Mouse (Mus musculus) midbrain, embryonic 14.5 days (tissue): ENCODE data around the gene Smchd1. TPM values are rescaled to one million over a fixed set of nuclear protein-coding genes. Genes with fewer than 3 reads are reported as not detected.
"Not testable (repeated sequence)": the region's sequence is repeated elsewhere in the genome, so short reads cannot be mapped to it uniquely, and the experiment has no call there.

Source experiments
- ATAC-seq: fragments of 200-750 bp; cut with Nextera tagmentation; 2 replicates; pipeline ENCODE4 v1.8.0; 2017; ENCODE audit warnings: moderate number of reproducible peaks, moderate library complexity; ENCODE audit not compliant: low FRiP score, low TSS enrichment
- DNase-seq: peaks from one replicate; pipeline ENCODE4 v3.0.0-alpha.2; 2015
- H3K27ac ChIP-seq: fragments of 300-500 bp; sonication (generic); replicated peaks from 2 replicates; pipeline ENCODE4 v1.5.1; 2014; ENCODE audit warnings: mild to moderate bottlenecking, low read depth, low read length, moderate library complexity
- H3K27me3 ChIP-seq: fragments of 300-500 bp; sonication (generic); 2 replicates; pipeline ENCODE4 v1.6.1; 2014; ENCODE audit warnings: low read length, control low read depth, mixed read lengths; ENCODE audit not compliant: control insufficient read depth, insufficient read depth
- H3K36me3 ChIP-seq: fragments of 300-500 bp; sonication (generic); 2 replicates; pipeline ENCODE4 v1.6.1; 2014; ENCODE audit warnings: low read length, control low read depth; ENCODE audit not compliant: control insufficient read depth, insufficient read depth
- H3K4me1 ChIP-seq: fragments of 300-500 bp; sonication (generic); 2 replicates; pipeline ENCODE4 v1.6.1; 2014; ENCODE audit warnings: mild to moderate bottlenecking, antibody characterized with exemption, low read length, control low read depth; ENCODE audit not compliant: control insufficient read depth, insufficient read depth
- H3K4me2 ChIP-seq: fragments of 300-500 bp; sonication (generic); 2 replicates; pipeline ENCODE4 v1.6.1; 2014; ENCODE audit warnings: mild to moderate bottlenecking, low read length, moderate library complexity
- H3K4me3 ChIP-seq: fragments of 300-500 bp; sonication (generic); replicated peaks from 2 replicates; pipeline ENCODE4 v1.5.1; 2014; ENCODE audit warnings: low read depth, low read length
- H3K9ac ChIP-seq: fragments of 300-500 bp; sonication (generic); replicated peaks from 2 replicates; pipeline ENCODE4 v1.6.1; 2014; ENCODE audit warnings: mild to moderate bottlenecking, low read length, moderate library complexity
- H3K9me3 ChIP-seq: fragments of 300-500 bp; sonication (generic); 2 replicates; pipeline ENCODE4 v1.6.1; 2016; ENCODE audit warnings: low read length, control low read depth, mixed read lengths; ENCODE audit not compliant: control insufficient read depth
- WGBS: fragments of 180-500 bp; shearing (Covaris S2); extraction: QIAGEN DNeasy Blood & Tissue Kit; methylation state at CpG from one replicate; pipeline ENCODE4 v1.1.7; 2014; 5-methylcytosine and 5-hydroxymethylcytosine counted together
- polyA plus RNA-seq: library from polyadenylated mRNA; unstranded; fragments of >200 nt; fragmentation: Nextera tagmentation; extraction: Ambion mirVana; gene quantifications from 2 replicates; pipeline ENCODE4 v1.2.1, GENCODE M21; 2014

Smchd1 gene
- polyA plus RNA-seq, 1 experiment from 2014 or later, result 73.3 TPM

DNA sequence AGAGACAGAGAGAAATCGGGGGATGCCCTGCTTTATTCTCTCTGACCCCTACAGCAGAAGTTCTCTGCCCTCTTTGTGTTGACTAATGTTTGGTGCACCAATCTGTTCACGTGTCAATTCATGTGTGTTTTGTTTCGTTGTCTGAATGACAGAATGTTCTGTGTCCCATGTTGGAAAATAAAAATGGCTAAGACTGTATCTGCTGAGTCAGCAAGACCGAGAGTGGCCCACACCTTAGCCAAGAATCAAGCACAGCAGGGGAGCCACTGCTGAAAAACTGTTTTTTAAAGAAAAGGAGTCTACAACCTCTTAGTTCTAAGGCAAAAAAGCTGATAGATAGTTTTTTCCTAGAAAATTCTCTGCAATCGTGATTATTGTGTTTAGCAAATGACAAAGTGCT, 55.7 kb downstream of the Smchd1 start:
- not testable (repeated sequence) for H3K9ac ChIP-seq, DNase-seq, H3K9me3 ChIP-seq, H3K27ac ChIP-seq, ATAC-seq, H3K4me3 ChIP-seq, H3K4me2 ChIP-seq, H3K27me3 ChIP-seq, H3K4me1 ChIP-seq
- H3K36me3 ChIP-seq, result peaks cover 27% of the 10 kb centered on the region
- 87% methylated on average over 5 of the region's 5 CpGs for WGBS

DNA sequence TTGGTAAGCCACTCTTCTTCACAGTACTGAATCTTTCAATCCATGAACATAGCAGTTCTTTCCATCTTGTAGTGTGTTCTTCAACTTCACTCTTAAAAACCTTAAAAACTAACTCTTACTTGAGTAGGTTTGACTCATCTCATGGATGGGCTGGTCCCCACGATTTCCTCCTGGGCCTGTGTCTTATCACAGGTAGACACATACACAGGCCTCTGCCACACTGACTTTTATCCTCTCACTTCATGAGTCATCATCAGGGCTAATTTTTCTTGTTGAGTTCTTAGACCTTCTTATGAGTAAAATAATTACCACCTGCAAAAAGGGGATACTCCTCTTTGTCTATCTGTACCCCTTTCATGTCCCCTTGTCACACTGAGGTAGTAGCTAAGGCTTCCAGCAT, 58.1 kb downstream of the Smchd1 start:
- ATAC-seq, result no peak
- H3K27me3 ChIP-seq, result no peaks in the 10 kb centered on the region
- H3K9me3 ChIP-seq, result peaks cover 4% of the 10 kb centered on the region; the same call in 1 of the 2 replicates
- no peak overlapping the region for H3K27ac ChIP-seq
- H3K36me3 ChIP-seq, result peaks cover 22% of the 10 kb centered on the region; the same call in 1 of the 2 replicates
- no peak overlapping the region for H3K4me2 ChIP-seq
- 97% methylated on average over 1 of the region's 1 CpGs for WGBS
- H3K4me1 ChIP-seq, result no peaks in the 10 kb centered on the region
- DNase-seq, result no peak
- H3K9ac ChIP-seq, result no peak overlapping the region
- H3K4me3 ChIP-seq, result no peak overlapping the region

DNA sequence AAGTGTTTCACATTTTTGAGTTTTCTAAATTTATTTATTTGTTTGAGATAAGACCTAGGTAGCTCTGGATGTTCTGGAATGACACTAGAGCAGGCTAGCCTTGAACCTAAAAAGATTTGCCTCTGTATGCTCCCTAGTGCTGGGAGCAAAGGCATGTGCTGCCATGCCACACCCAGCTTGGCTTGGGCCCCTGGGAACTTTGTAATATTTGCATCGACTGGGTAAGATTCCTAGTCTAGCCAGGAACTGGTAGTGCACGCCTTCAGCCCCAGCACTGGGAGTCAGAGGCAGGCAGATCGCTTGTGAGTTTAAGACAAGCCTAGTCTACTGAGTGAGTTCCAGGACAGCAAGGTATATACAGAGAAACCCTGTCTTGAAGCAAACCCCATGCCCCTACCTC, 87.7 kb downstream of the Smchd1 start:
- no peaks in the 10 kb centered on the region for H3K4me1 ChIP-seq
- H3K27ac ChIP-seq, result no peak overlapping the region
- no peak overlapping the region for H3K4me3 ChIP-seq
- 90% methylated on average over 3 of the region's 3 CpGs for WGBS
- DNase-seq (no peak), ATAC-seq (no peak)
- no peak overlapping the region for H3K4me2 ChIP-seq
- no peaks in the 10 kb centered on the region for H3K27me3 ChIP-seq
- H3K9me3 ChIP-seq, result no peaks in the 10 kb centered on the region
- H3K9ac ChIP-seq, result no peak overlapping the region
- H3K36me3 ChIP-seq, result peaks cover 38% of the 10 kb centered on the region

DNA sequence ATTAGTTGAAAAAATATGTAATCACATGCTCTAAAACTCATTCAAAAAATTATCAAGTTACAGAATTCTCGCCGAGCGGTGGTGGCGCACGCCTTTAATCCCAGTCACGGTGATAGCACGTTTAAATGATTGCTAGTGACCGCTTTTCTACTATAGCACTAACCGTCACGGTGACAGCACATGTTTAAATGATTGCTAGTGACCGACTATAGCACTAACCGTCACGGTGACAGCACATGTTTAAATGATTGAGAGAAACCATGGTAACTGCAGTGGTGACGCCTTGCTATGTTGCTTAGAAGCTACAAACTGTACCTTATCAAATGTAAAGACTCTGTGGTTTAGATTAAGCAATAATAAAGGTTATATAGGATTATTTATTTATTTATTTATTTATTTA, 94.8 kb downstream of the Smchd1 start:
- DNase-seq (peak; percentile 43), ATAC-seq (peak; percentile 71)
- no peaks in the 10 kb centered on the region for H3K9me3 ChIP-seq
- no peaks in the 10 kb centered on the region for H3K4me1 ChIP-seq
- H3K27me3 ChIP-seq, result no peaks in the 10 kb centered on the region
- H3K27ac ChIP-seq, result no peak overlapping the region
- no peak overlapping the region for H3K4me3 ChIP-seq
- H3K4me2 ChIP-seq, result no peak overlapping the region
- peaks cover 25% of the 10 kb centered on the region for H3K36me3 ChIP-seq
- 53% methylated on average over 14 of the region's 14 CpGs for WGBS
- H3K9ac ChIP-seq, result no peak overlapping the region

DNA sequence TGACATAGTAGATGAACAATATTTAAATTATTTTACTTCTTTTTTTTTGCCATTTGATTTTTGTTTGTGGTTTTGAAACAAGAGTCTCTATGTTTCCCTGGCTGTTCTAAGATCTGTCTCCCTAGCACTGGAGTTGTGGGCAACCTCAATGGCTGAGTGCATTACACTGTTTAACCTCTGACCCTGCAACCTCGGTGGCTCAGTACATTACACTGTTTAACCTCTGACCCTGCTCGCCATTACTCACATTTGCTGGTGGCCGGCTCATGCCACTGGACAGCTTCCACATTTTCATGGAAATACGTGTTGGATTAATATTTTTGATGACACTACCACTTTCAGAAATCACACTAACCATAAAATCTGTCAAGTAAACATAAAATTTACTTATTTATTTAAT, 97.2 kb downstream of the Smchd1 start:
- ATAC-seq, result no peak
- Histone ChIP-seq H3K4me2 (no peak overlapping the region), H3K4me1 (no peaks in the 10 kb centered on the region), H3K9ac (no peak overlapping the region), H3K4me3 (no peak overlapping the region), H3K36me3 (peaks cover 25% of the 10 kb centered on the region), H3K27me3 (no peaks in the 10 kb centered on the region), H3K27ac (no peak overlapping the region), H3K9me3 (no peaks in the 10 kb centered on the region)
- 82% methylated on average over 4 of the region's 4 CpGs for WGBS
- DNase-seq, result no peak

DNA sequence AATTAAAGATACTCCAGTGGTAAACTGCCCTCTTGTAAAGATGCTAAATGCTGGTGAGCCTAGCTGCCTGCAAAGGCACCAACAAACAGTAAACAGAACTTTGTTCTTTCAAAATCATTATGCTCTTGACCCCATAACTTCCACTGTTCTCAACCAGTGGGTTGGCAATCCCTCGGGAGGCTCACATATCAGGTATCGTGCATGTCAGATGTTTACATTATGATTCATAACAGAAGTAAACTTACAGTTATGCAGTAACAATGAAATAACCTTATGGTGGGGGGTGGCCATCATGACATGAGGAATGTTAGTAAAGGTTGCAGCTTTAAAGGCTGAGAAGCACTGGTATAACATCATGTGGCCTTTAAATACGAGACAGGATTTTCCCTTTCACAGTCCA, 119.6 kb downstream of the Smchd1 start:
- WGBS, result 90% methylated on average over 3 of the region's 3 CpGs
- Histone ChIP-seq H3K4me1 (no peaks in the 10 kb centered on the region), H3K4me2 (no peak overlapping the region), H3K27me3 (no peaks in the 10 kb centered on the region), H3K9ac (no peak overlapping the region), H3K36me3 (peaks cover 45% of the 10 kb centered on the region), H3K27ac (no peak overlapping the region), H3K9me3 (no peaks in the 10 kb centered on the region), H3K4me3 (no peak overlapping the region)
- no peak for DNase-seq
- ATAC-seq, result no peak

DNA sequence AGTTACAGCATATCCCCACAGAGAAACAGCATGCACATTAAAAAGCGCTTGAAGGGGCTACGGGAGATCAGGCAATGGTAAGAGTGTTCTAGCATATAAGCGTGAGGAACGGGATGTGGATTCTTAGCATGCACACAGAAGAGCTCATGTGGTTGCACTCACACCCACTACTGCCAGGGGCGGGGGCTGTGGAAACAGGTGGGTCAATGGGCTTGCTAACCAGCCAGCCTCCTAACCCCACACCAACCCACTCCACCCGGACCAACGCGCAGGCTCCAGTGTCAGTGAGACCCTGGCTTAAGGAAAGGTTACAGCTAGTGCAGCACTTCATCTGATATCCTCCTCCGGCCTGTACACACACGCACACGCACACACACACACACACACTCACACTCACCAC, 120.9 kb downstream of the Smchd1 start:
- H3K4me1 ChIP-seq, result no peaks in the 10 kb centered on the region
- DNase-seq (no peak), ATAC-seq (no peak)
- H3K9me3 ChIP-seq, result no peaks in the 10 kb centered on the region
- H3K4me3 ChIP-seq, result no peak overlapping the region
- WGBS, result 97% methylated on average over 11 of the region's 11 CpGs
- peaks cover 42% of the 10 kb centered on the region for H3K36me3 ChIP-seq
- no peak overlapping the region for H3K4me2 ChIP-seq
- no peak overlapping the region for H3K27ac ChIP-seq
- H3K9ac ChIP-seq, result no peak overlapping the region
- no peaks in the 10 kb centered on the region for H3K27me3 ChIP-seq

DNA sequence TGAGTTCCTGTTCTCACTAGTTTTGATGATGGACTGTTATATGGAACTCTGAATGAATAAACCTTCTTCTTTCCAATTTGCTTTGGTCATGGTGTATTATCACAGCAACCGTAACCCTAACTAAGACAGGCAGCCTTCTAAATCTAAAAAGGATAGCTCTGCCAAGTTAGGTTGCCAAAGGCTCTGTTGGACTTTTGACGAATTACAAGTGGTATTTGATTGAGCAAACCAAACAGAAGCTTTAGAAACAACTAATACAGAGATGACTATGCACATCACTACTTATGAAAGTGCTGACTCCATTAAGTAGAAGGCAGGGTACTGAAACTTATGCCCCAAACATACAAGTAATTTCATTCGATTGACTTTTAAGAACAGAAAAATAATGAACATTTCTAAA, 127.0 kb downstream of the Smchd1 start:
- Histone ChIP-seq H3K27ac (no peak overlapping the region), H3K4me1 (no peaks in the 10 kb centered on the region), H3K9ac (no peak overlapping the region), H3K4me2 (no peak overlapping the region), H3K36me3 (peaks cover 68% of the 10 kb centered on the region), H3K27me3 (no peaks in the 10 kb centered on the region), H3K4me3 (no peak overlapping the region), H3K9me3 (no peaks in the 10 kb centered on the region)
- ATAC-seq, result no peak
- 70% methylated on average over 3 of the region's 3 CpGs for WGBS
- DNase-seq, result no peak

DNA sequence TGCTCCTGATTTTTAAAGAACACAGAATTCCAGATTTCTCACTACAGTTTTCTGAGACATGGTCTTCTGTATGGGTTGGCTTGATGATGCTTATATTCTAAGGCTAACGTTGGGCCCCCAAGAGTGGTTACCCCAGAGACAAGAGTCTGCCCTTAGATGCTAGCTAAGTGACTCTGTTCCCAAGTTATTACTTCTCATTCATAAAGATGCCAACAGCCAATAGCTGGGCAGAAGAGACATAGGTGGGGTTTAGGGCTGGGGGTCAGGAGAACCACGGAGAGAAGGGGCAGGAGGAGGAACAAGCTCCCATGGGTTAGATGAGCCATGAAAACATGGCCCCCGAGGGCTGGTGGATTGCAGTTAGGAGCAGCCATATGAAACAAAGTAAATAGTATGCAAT, 133.1 kb downstream of the Smchd1 start:
- 89% methylated on average over 3 of the region's 3 CpGs for WGBS
- H3K4me3 ChIP-seq, result no peak overlapping the region
- no peaks in the 10 kb centered on the region for H3K4me1 ChIP-seq
- H3K9me3 ChIP-seq, result no peaks in the 10 kb centered on the region
- no peak overlapping the region for H3K9ac ChIP-seq
- H3K27ac ChIP-seq, result no peak overlapping the region
- H3K27me3 ChIP-seq, result no peaks in the 10 kb centered on the region
- peaks cover 24% of the 10 kb centered on the region for H3K36me3 ChIP-seq
- no peak overlapping the region for H3K4me2 ChIP-seq
- ATAC-seq (no peak), DNase-seq (no peak)
